Mouse (Mus musculus) stomach, embryonic 15.5 days (tissue): ENCODE results near the gene Gm20605. TPM values are rescaled to one million over a fixed set of nuclear protein-coding genes. Genes with fewer than 3 reads are reported as not detected.

ENCODE experiments used
- ATAC-seq: fragments of 200-750 bp; cut with Nextera tagmentation; 2 replicates; pipeline ENCODE4 v1.8.0; 2017; ENCODE audit warnings: low read depth, moderate number of reproducible peaks, moderate TSS enrichment; ENCODE audit not compliant: insufficient read depth, low FRiP score
- H3K27ac ChIP-seq: fragments of 300-500 bp; sonication (generic); 2 replicates; pipeline ENCODE4 v1.5.1; 2015; ENCODE audit warnings: mild to moderate bottlenecking, inconsistent platforms
- H3K27me3 ChIP-seq: fragments of 300-500 bp; sonication (generic); replicated peaks from 2 replicates; pipeline ENCODE4 v1.6.1; 2015; ENCODE audit warnings: inconsistent platforms
- H3K36me3 ChIP-seq: fragments of 300-500 bp; sonication (generic); 2 replicates; pipeline ENCODE4 v1.6.1; 2015; ENCODE audit warnings: inconsistent platforms
- H3K4me1 ChIP-seq: fragments of 300-500 bp; sonication (generic); 2 replicates; pipeline ENCODE4 v1.6.1; 2015; ENCODE audit warnings: inconsistent platforms
- H3K4me2 ChIP-seq: fragments of 300-500 bp; sonication (generic); 2 replicates; pipeline ENCODE4 v1.6.1; 2015; ENCODE audit warnings: mild to moderate bottlenecking, inconsistent platforms
- H3K4me3 ChIP-seq: fragments of 300-500 bp; sonication (generic); replicated peaks from 2 replicates; pipeline ENCODE4 v1.5.1; 2015; ENCODE audit warnings: inconsistent platforms
- H3K9ac ChIP-seq: fragments of 300-500 bp; sonication (generic); 2 replicates; pipeline ENCODE4 v1.6.1; 2015; ENCODE audit warnings: inconsistent platforms
- H3K9me3 ChIP-seq: fragments of 300-500 bp; sonication (generic); 2 replicates; pipeline ENCODE4 v1.6.1; 2016; ENCODE audit warnings: inconsistent platforms
- WGBS: fragments of 180-500 bp; shearing (Covaris S2); methylation state at CpG from one replicate; pipeline ENCODE4 v1.1.7; 2015; 5-methylcytosine and 5-hydroxymethylcytosine counted together
- polyA plus RNA-seq: library from polyadenylated mRNA; unstranded; fragments of >200 nt; fragmentation: Nextera tagmentation; extraction: Ambion mirVana; gene quantifications from 2 replicates; pipeline ENCODE4 v1.2.1, GENCODE M21; 2015

Gm20605 gene
- polyA plus RNA-seq, 1 experiment from 2014 or later, result 6.6 TPM

DNA sequence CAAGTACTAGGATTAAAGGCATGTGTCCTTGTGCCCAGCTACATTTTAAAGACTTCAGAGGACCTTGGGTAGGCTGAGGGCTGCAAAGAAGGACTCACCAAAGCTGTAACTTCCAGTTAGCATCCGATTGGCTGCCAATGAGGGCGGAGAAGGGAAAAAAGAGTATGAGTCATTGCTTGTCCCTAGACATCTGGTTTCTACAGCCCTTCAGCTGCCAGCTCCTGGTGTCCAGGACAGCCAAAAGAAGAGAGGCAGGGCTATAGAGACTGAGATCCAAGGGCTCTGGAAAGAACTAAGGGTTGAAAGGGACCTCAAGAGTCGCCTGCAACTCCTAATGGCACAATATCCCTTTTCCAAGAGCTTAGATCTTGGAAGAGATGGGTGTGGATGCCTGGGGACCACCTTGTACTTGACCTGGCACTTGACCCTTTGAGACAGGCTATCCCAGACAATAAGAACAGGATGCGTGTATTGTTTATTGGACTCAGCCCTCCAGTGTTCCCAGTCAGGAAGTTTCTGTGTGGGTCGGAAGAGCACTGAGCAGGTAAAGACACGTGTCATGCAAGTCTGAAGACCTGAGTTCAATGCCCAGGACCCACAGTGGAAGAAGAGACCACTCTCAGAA is 31.2 kb downstream of the Gm20605 start:
- Histone ChIP-seq H3K36me3 (peaks cover 26% of the 10 kb centered on the region), H3K27ac (no peak overlapping the region), H3K9me3 (no peaks in the 10 kb centered on the region), H3K4me1 (0 out of 2 replicates have a peak, but pooled peaks cover 6% of the 10 kb centered on the region), H3K4me3 (no peak overlapping the region), H3K27me3 (no peaks in the 10 kb centered on the region), H3K9ac (no peak overlapping the region), H3K4me2 (no peak overlapping the region)
- ATAC-seq, result no peak
- WGBS, result 87% methylated on average over 6 of the region's 6 CpGs

- no peak for ATAC-seq
Observed at GRCm38 (mm10) chr5:137663057-137663456, 34.1 kb downstream of the Gm20605 start.

DNA sequence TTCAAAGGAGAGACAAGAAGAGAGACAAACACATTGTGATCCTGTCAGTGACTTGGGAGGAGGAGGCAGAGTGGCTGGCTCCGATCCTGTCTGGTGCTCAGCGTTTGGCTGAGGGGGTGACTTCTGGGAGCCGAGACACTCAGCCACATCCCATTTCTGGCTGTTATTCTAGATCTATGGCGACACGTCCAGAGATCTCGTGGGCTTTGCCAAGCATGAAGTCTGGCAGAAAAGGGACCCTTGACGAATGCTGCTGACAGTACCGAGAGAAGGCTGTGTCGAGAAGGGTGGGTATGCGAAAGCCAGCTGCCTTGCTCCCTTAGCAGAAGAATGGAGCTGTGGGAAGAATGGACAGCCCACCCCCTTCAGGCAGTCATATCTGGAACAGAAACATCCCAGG is 40.0 kb downstream of the Gm20605 start:
- Histone ChIP-seq H3K9me3 (no peaks in the 10 kb centered on the region), H3K4me1 (peaks cover 24% of the 10 kb centered on the region), H3K27me3 (no peaks in the 10 kb centered on the region), H3K36me3 (peaks cover 7% of the 10 kb centered on the region; the same call in 1 of the 2 replicates), H3K9ac (no peak overlapping the region), H3K4me2 (no peak overlapping the region), H3K27ac (peak overlapping the region; percentile 42; the same call in 1 of the 2 replicates), H3K4me3 (no peak overlapping the region)
- 53% methylated on average over 10 of the region's 10 CpGs for WGBS
- no peak for ATAC-seq

More at GRCm38 (mm10) chr5:137663057-137663456, 34.1 kb downstream of the Gm20605 start:
- Histone ChIP-seq H3K4me2 (no peak overlapping the region), H3K27me3 (no peaks in the 10 kb centered on the region), H3K4me3 (no peak overlapping the region), H3K4me1 (no peaks in the 10 kb centered on the region), H3K27ac (no peak overlapping the region), H3K9me3 (no peaks in the 10 kb centered on the region), H3K36me3 (peaks cover 33% of the 10 kb centered on the region), H3K9ac (no peak overlapping the region)
- 76% methylated on average over 9 of the region's 9 CpGs for WGBS

DNA sequence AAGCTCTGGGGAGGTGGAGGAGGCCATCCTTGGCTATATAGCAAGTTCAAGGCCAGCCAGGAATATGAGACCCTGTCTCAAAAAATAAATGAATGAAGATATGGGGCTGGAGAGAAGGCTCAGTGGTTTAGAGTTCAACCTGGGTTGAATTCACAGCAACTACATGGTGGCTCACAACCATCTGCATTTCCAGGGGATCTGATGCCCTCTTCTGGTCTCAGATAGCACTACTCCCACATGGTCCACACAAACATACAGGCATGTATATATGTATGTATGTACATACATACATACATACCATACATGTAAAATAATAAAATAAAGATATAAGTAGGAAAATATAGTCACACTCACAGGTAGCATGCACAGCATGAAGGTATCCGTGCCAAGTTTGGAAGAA is 41.3 kb downstream of the Gm20605 start:
- no peaks in the 10 kb centered on the region for H3K27me3 ChIP-seq
- 92% methylated on average over 1 of the region's 1 CpGs for WGBS
- peaks cover 24% of the 10 kb centered on the region for H3K4me1 ChIP-seq
- no peak overlapping the region for H3K9ac ChIP-seq
- 0 out of 2 replicates have a peak overlapping the region, but pooled peaks have one; percentile 83 for H3K27ac ChIP-seq
- peaks cover 7% of the 10 kb centered on the region; the same call in 1 of the 2 replicates for H3K36me3 ChIP-seq
- H3K4me2 ChIP-seq, result no peak overlapping the region
- no peaks in the 10 kb centered on the region for H3K9me3 ChIP-seq
- no peak overlapping the region for H3K4me3 ChIP-seq
- ATAC-seq, result no peak

GRCm38 (mm10) chr5:137671443-137672240 is 42.7 kb downstream of the Gm20605 start:
- Histone ChIP-seq H3K36me3 (no peaks in the 10 kb centered on the region; the same call in 1 of the 2 replicates), H3K4me3 (no peak overlapping the region), H3K27me3 (no peaks in the 10 kb centered on the region), H3K9ac (no peak overlapping the region), H3K27ac (peak overlapping the region; percentile 83), H3K4me2 (peak overlapping the region; percentile 12; the same call in 1 of the 2 replicates), H3K9me3 (no peaks in the 10 kb centered on the region), H3K4me1 (peaks cover 24% of the 10 kb centered on the region)
- ATAC-seq, result peak; percentile 58
- 8% methylated on average over 9 of the region's 9 CpGs for WGBS

DNA sequence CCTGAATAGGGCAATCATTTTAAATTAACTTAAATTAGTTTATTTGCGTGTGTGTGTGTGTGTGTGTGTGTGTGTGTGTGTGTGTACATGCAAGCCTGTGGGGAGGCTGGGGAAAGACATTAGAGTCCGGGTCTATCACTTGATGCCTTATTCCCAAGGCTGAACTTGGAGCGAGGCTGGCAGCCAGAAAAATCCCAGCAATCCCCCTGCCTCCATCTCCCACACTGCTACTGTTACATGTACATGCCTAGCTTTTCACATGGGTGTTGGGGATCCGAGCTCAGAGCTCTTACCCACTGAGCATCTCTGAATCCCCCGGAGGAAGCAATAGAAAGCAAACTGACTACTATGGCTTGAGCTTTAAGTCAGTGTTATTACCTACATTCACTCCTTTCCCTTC is 43.4 kb downstream of the Gm20605 start:
- H3K4me3 ChIP-seq, result no peak overlapping the region
- H3K4me2 ChIP-seq, result no peak overlapping the region
- no peaks in the 10 kb centered on the region for H3K9me3 ChIP-seq
- no peak overlapping the region for H3K9ac ChIP-seq
- peaks cover 24% of the 10 kb centered on the region for H3K4me1 ChIP-seq
- 69% methylated on average over 5 of the region's 5 CpGs for WGBS
- H3K27ac ChIP-seq, result peak overlapping the region; percentile 83
- no peaks in the 10 kb centered on the region for H3K36me3 ChIP-seq
- no peaks in the 10 kb centered on the region for H3K27me3 ChIP-seq
- no peak for ATAC-seq

DNA sequence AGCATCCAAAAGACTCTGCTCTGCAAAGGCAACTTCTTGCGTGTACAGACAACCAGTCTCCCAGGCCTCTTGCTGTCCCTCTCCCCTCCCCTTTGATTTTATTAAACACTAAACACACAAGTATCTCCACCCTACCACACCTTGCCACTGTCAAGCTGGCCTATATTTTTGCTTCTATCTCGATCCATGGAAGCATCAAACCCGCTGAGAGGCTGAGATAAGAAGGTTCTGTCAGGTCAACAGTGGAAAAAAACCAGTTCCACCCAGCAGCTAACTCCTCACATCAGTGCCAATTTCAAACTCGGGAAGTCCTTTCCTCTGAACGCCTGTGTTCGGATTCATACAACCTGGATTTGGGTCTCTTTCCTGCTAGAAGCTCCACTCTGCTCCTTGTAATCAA is 44.0 kb downstream of the Gm20605 start:
- Histone ChIP-seq H3K9ac (no peak overlapping the region), H3K36me3 (no peaks in the 10 kb centered on the region), H3K9me3 (no peaks in the 10 kb centered on the region), H3K27me3 (no peaks in the 10 kb centered on the region), H3K4me1 (peaks cover 24% of the 10 kb centered on the region), H3K4me2 (no peak overlapping the region), H3K4me3 (no peak overlapping the region), H3K27ac (peak overlapping the region; percentile 83; the same call in 1 of the 2 replicates)
- WGBS, result 67% methylated on average over 6 of the region's 6 CpGs
- no peak for ATAC-seq

- H3K4me3 ChIP-seq, result no peak overlapping the region
- H3K4me1 ChIP-seq, result peaks cover 24% of the 10 kb centered on the region
- 92% methylated on average over 8 of the region's 8 CpGs for WGBS
- no peaks in the 10 kb centered on the region for H3K27me3 ChIP-seq
- H3K9ac ChIP-seq, result no peak overlapping the region
- no peak overlapping the region for H3K27ac ChIP-seq
- no peak overlapping the region for H3K4me2 ChIP-seq
- no peaks in the 10 kb centered on the region for H3K9me3 ChIP-seq
- ATAC-seq, result no peak
- no peaks in the 10 kb centered on the region for H3K36me3 ChIP-seq
Observed at GRCm38 (mm10) chr5:137674786-137675185, 45.8 kb downstream of the Gm20605 start.

GRCm38 (mm10) chr5:137677859-137678258 is 48.9 kb downstream of the Gm20605 start:
- no peak overlapping the region for H3K9ac ChIP-seq
- 87% methylated on average over 8 of the region's 8 CpGs for WGBS
- H3K27ac ChIP-seq, result no peak overlapping the region
- no peak for ATAC-seq
- H3K4me3 ChIP-seq, result no peak overlapping the region
- H3K27me3 ChIP-seq, result no peaks in the 10 kb centered on the region
- H3K4me1 ChIP-seq, result peaks cover 6% of the 10 kb centered on the region; the same call in 1 of the 2 replicates
- H3K9me3 ChIP-seq, result no peaks in the 10 kb centered on the region
- no peaks in the 10 kb centered on the region for H3K36me3 ChIP-seq
- H3K4me2 ChIP-seq, result no peak overlapping the region

GRCm38 (mm10) chr5:137678736-137679135 is 49.8 kb downstream of the Gm20605 start:
- no peak overlapping the region for H3K4me3 ChIP-seq
- WGBS, result 78% methylated on average over 3 of the region's 3 CpGs
- H3K27me3 ChIP-seq, result no peaks in the 10 kb centered on the region
- H3K36me3 ChIP-seq, result no peaks in the 10 kb centered on the region
- H3K4me2 ChIP-seq, result no peak overlapping the region
- no peak overlapping the region for H3K9ac ChIP-seq
- H3K4me1 ChIP-seq, result peaks cover 5% of the 10 kb centered on the region
- H3K9me3 ChIP-seq, result no peaks in the 10 kb centered on the region
- H3K27ac ChIP-seq, result no peak overlapping the region
- no peak for ATAC-seq

DNA sequence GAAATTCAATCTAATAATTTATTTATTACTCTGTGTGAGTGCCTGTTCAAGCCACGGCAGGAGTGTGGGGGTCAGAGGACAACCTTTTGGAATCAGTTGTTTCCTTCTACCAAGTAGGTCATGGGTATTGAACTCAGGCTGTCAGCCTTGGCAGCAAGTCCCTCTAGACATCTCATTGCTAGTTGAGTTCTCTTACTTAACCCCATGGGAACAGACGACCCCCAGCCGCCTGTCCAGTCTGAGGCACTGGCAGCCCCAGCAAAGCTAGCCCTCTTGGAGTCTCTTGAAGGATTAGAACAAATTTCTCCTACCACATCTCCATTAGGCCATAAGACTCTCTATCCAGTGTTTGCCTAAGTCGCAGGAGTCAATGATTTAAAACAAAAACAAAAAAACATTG is 50.8 kb downstream of the Gm20605 start:
- no peaks in the 10 kb centered on the region for H3K9me3 ChIP-seq
- H3K36me3 ChIP-seq, result no peaks in the 10 kb centered on the region
- H3K4me2 ChIP-seq, result no peak overlapping the region
- H3K9ac ChIP-seq, result no peak overlapping the region
- no peaks in the 10 kb centered on the region for H3K27me3 ChIP-seq
- no peak overlapping the region for H3K27ac ChIP-seq
- H3K4me1 ChIP-seq, result peaks cover 5% of the 10 kb centered on the region
- ATAC-seq, result no peak
- WGBS, result 83% methylated on average over 4 of the region's 4 CpGs
- no peak overlapping the region for H3K4me3 ChIP-seq

- Histone ChIP-seq H3K4me1 (peaks cover 5% of the 10 kb centered on the region), H3K9ac (no peak overlapping the region), H3K9me3 (no peaks in the 10 kb centered on the region), H3K4me2 (0 out of 2 replicates have a peak overlapping the region, but pooled peaks have one; percentile 4), H3K27me3 (no peaks in the 10 kb centered on the region), H3K4me3 (no peak overlapping the region), H3K36me3 (no peaks in the 10 kb centered on the region), H3K27ac (no peak overlapping the region)
- no peak for ATAC-seq
- 90% methylated on average over 6 of the region's 6 CpGs for WGBS
Observed at GRCm38 (mm10) chr5:137682526-137682925, 53.6 kb downstream of the Gm20605 start.
